Mouse (Mus musculus): ENCODE data around the gene Gm10065.

Gm10065 gene

DNA sequence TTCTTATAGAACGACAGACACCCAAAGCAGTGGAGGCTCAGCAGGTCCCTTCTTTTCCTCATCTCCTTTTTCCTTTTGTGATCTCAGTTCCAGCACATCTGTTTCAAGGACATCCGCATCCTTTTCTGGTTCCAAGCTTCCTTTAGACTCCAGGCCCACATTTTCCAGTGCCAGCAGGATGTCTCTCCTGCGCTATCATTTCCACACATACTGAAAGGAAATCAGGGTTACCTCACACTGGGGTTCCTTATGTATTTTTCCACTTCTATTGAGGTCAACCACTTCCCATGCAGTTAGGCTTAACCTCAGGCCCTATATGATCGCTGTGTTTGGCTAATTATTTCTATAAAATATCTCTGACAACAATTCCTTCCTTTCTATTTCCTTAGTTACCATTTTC is 43.8 kb downstream of the Gm10065 start:
- DNase-seq (ENCODE audit: low spot score in 2 of 2): no peak
